Mouse (Mus musculus) embryonic facial prominence, embryonic 13.5 days (tissue): ENCODE data around the gene Ston1. TPM values are rescaled to one million over a fixed set of nuclear protein-coding genes. Genes with fewer than 3 reads are reported as not detected.
A peak's percentile ranks its signal among the peaks of the same experiment; 100 is the strongest.

ENCODE experiments used
- ATAC-seq: fragments of 200-750 bp; cut with Nextera tagmentation; 2 replicates; pipeline ENCODE4 v1.8.0; 2017; ENCODE audit warnings: low read depth; ENCODE audit not compliant: insufficient number of reproducible peaks, insufficient read depth, low FRiP score, low TSS enrichment
- H3K27ac ChIP-seq: fragments of 300-500 bp; sonication (generic); 2 replicates; pipeline ENCODE4 v1.5.1; 2015; ENCODE audit warnings: moderate library complexity, mild to moderate bottlenecking, inconsistent platforms
- H3K27me3 ChIP-seq: fragments of 300-500 bp; sonication (generic); 2 replicates; pipeline ENCODE4 v1.6.1; 2015; ENCODE audit warnings: mild to moderate bottlenecking, inconsistent platforms
- H3K36me3 ChIP-seq: fragments of 300-500 bp; sonication (generic); 2 replicates; pipeline ENCODE4 v1.6.1; 2015; ENCODE audit warnings: mild to moderate bottlenecking, inconsistent platforms
- H3K4me1 ChIP-seq: fragments of 300-500 bp; sonication (generic); 2 replicates; pipeline ENCODE4 v1.6.1; 2015; ENCODE audit warnings: inconsistent platforms
- H3K4me2 ChIP-seq: fragments of 300-500 bp; sonication (generic); 2 replicates; pipeline ENCODE4 v1.6.1; 2015; ENCODE audit warnings: moderate library complexity, mild to moderate bottlenecking, inconsistent platforms
- H3K4me3 ChIP-seq: fragments of 300-500 bp; sonication (generic); 2 replicates; pipeline ENCODE4 v1.5.1; 2015; ENCODE audit warnings: mild to moderate bottlenecking, inconsistent platforms
- H3K9ac ChIP-seq: fragments of 300-500 bp; sonication (generic); 2 replicates; pipeline ENCODE4 v1.6.1; 2015; ENCODE audit warnings: mild to moderate bottlenecking, inconsistent platforms
- H3K9me3 ChIP-seq: fragments of 300-500 bp; sonication (generic); 2 replicates; pipeline ENCODE4 v1.6.1; 2016; ENCODE audit warnings: inconsistent platforms
- WGBS: fragments of 180-500 bp; shearing (Covaris S2); methylation state at CpG from one replicate; pipeline ENCODE4 v1.1.7; 2015; ENCODE audit warnings: mixed read lengths; 5-methylcytosine and 5-hydroxymethylcytosine counted together
- polyA plus RNA-seq: library from polyadenylated mRNA; unstranded; fragments of >200 nt; fragmentation: Nextera tagmentation; extraction: Ambion mirVana; gene quantifications from 2 replicates; pipeline ENCODE4 v1.2.1, GENCODE M21; 2015

Gene Ston1
- polyA plus RNA-seq, result 8.2 and 9.6 TPM in 2 replicates

- no peaks in the 10 kb centered on the region for H3K27me3 ChIP-seq
- H3K4me1 ChIP-seq, result peaks cover 35% of the 10 kb centered on the region
- H3K9ac ChIP-seq, result peak within 1 kb of the TSS; percentile 84
- H3K4me3 ChIP-seq, result peak within 1 kb of the TSS; percentile 68
- H3K4me2 ChIP-seq, result peak within 1 kb of the TSS; percentile 79
- H3K9me3 ChIP-seq, result no peaks in the 10 kb centered on the region
- WGBS, result under 1% methylated on average over 41 of the region's 41 CpGs
- peak; percentile 80 for ATAC-seq
- H3K36me3 ChIP-seq, result no peaks in the 10 kb centered on the region
- H3K27ac ChIP-seq, result peak within 1 kb of the TSS; percentile 92
Observed at GRCm38 (mm10) chr17:88597222-88598055, at the start of gene Ston1. Ston1 (plus strand) TSS chr17:88597684.

- no peak overlapping the region for H3K27ac ChIP-seq
- H3K4me3 ChIP-seq, result no peak overlapping the region
- no peak overlapping the region for H3K4me2 ChIP-seq
- 86% methylated on average over 24 of the region's 24 CpGs for WGBS
- no peak for ATAC-seq
- peaks cover 12% of the 10 kb centered on the region for H3K4me1 ChIP-seq
- no peak overlapping the region for H3K9ac ChIP-seq
- H3K9me3 ChIP-seq, result no peaks in the 10 kb centered on the region
- no peaks in the 10 kb centered on the region for H3K27me3 ChIP-seq
- peaks cover 46% of the 10 kb centered on the region for H3K36me3 ChIP-seq
Observed at GRCm38 (mm10) chr17:88549411-88550191, 47.9 kb upstream of the Ston1 start.

- Histone ChIP-seq H3K9ac (no peak overlapping the region), H3K4me3 (no peak overlapping the region), H3K4me1 (peaks cover 12% of the 10 kb centered on the region), H3K36me3 (peaks cover 45% of the 10 kb centered on the region), H3K27ac (no peak overlapping the region), H3K4me2 (no peak overlapping the region), H3K27me3 (no peaks in the 10 kb centered on the region), H3K9me3 (no peaks in the 10 kb centered on the region)
- no peak for ATAC-seq
- WGBS, result 81% methylated on average over 5 of the region's 5 CpGs
Observed at GRCm38 (mm10) chr17:88550351-88550750, 47.1 kb upstream of the Ston1 start.

- H3K4me1 ChIP-seq, result peaks cover 12% of the 10 kb centered on the region
- no peak overlapping the region for H3K4me2 ChIP-seq
- H3K9ac ChIP-seq, result no peak overlapping the region
- no peaks in the 10 kb centered on the region for H3K9me3 ChIP-seq
- no peak for ATAC-seq
- no peaks in the 10 kb centered on the region for H3K27me3 ChIP-seq
- no peak overlapping the region for H3K4me3 ChIP-seq
- peaks cover 50% of the 10 kb centered on the region for H3K36me3 ChIP-seq
- H3K27ac ChIP-seq, result no peak overlapping the region
- whole genome bisulfite sequencing, result 52% methylated on average over 10 of the region's 10 CpGs
Observed at GRCm38 (mm10) chr17:88550981-88551940, 46.2 kb upstream of the Ston1 start.

GRCm38 (mm10) chr17:88552556-88552955, 44.9 kb upstream of the Ston1 start:
- no peak overlapping the region for H3K4me3 ChIP-seq
- no peak overlapping the region for H3K4me2 ChIP-seq
- no peak for ATAC-seq
- H3K9me3 ChIP-seq, result no peaks in the 10 kb centered on the region
- 10% methylated on average over 6 of the region's 6 CpGs for WGBS
- H3K36me3 ChIP-seq, result peaks cover 55% of the 10 kb centered on the region
- no peak overlapping the region for H3K9ac ChIP-seq
- H3K27ac ChIP-seq, result no peak overlapping the region; the same call in 1 of the 2 replicates
- no peaks in the 10 kb centered on the region for H3K27me3 ChIP-seq
- H3K4me1 ChIP-seq, result peaks cover 12% of the 10 kb centered on the region

- 29% methylated on average over 8 of the region's 8 CpGs for WGBS
- peaks cover 12% of the 10 kb centered on the region for H3K4me1 ChIP-seq
- no peaks in the 10 kb centered on the region for H3K27me3 ChIP-seq
- H3K27ac ChIP-seq, result no peak overlapping the region
- H3K4me3 ChIP-seq, result no peak overlapping the region
- H3K9ac ChIP-seq, result no peak overlapping the region
- ATAC-seq, result peak; percentile 63; the same call in 1 of the 2 replicates
- no peak overlapping the region for H3K4me2 ChIP-seq
- peaks cover 51% of the 10 kb centered on the region for H3K36me3 ChIP-seq
- H3K9me3 ChIP-seq, result no peaks in the 10 kb centered on the region
Observed at GRCm38 (mm10) chr17:88553001-88553449, 44.5 kb upstream of the Ston1 start.

GRCm38 (mm10) chr17:88553473-88554087, 43.9 kb upstream of the Ston1 start:
- Histone ChIP-seq H3K4me3 (no peak overlapping the region), H3K9me3 (no peaks in the 10 kb centered on the region), H3K27me3 (no peaks in the 10 kb centered on the region), H3K36me3 (peaks cover 48% of the 10 kb centered on the region), H3K4me1 (peaks cover 12% of the 10 kb centered on the region), H3K9ac (no peak overlapping the region), H3K4me2 (no peak overlapping the region), H3K27ac (no peak overlapping the region)
- no peak for ATAC-seq
- 90% methylated on average over 11 of the region's 11 CpGs for WGBS

GRCm38 (mm10) chr17:88556176-88556575, 41.3 kb upstream of the Ston1 start:
- Histone ChIP-seq H3K36me3 (peaks cover 35% of the 10 kb centered on the region), H3K9ac (no peak overlapping the region), H3K27me3 (no peaks in the 10 kb centered on the region)

GRCm38 (mm10) chr17:88556688-88557087, 40.8 kb upstream of the Ston1 start:
- Histone ChIP-seq H3K27ac (no peak overlapping the region), H3K4me2 (no peak overlapping the region), H3K9ac (no peak overlapping the region), H3K4me1 (peaks cover 17% of the 10 kb centered on the region), H3K36me3 (peaks cover 38% of the 10 kb centered on the region), H3K9me3 (no peaks in the 10 kb centered on the region), H3K27me3 (no peaks in the 10 kb centered on the region), H3K4me3 (no peak overlapping the region)
- ATAC-seq, result no peak
- 80% methylated on average over 4 of the region's 4 CpGs for WGBS

More at GRCm38 (mm10) chr17:88556176-88556575, 41.3 kb upstream of the Ston1 start:
- WGBS, result 81% methylated on average over 13 of the region's 13 CpGs
- H3K4me1 ChIP-seq, result peaks cover 17% of the 10 kb centered on the region
- no peak overlapping the region for H3K4me2 ChIP-seq
- H3K4me3 ChIP-seq, result no peak overlapping the region
- no peak for ATAC-seq
- H3K9me3 ChIP-seq, result no peaks in the 10 kb centered on the region
- H3K27ac ChIP-seq, result no peak overlapping the region

- no peak overlapping the region for H3K9ac ChIP-seq
- H3K27me3 ChIP-seq, result no peaks in the 10 kb centered on the region
- H3K27ac ChIP-seq, result peak overlapping the region; percentile 16; the same call in 1 of the 2 replicates
- H3K36me3 ChIP-seq, result peaks cover 48% of the 10 kb centered on the region
- WGBS, result 18% methylated on average over 13 of the region's 13 CpGs
- no peak overlapping the region for H3K4me3 ChIP-seq
- no peak for ATAC-seq
- H3K4me1 ChIP-seq, result peaks cover 5% of the 10 kb centered on the region; the same call in 1 of the 2 replicates
- H3K9me3 ChIP-seq, result no peaks in the 10 kb centered on the region
- no peak overlapping the region for H3K4me2 ChIP-seq
Observed at GRCm38 (mm10) chr17:88558168-88558842, 39.2 kb upstream of the Ston1 start.
